ENCODE assay signal across 8 mouse cellular contexts in the genomic region with DNA sequence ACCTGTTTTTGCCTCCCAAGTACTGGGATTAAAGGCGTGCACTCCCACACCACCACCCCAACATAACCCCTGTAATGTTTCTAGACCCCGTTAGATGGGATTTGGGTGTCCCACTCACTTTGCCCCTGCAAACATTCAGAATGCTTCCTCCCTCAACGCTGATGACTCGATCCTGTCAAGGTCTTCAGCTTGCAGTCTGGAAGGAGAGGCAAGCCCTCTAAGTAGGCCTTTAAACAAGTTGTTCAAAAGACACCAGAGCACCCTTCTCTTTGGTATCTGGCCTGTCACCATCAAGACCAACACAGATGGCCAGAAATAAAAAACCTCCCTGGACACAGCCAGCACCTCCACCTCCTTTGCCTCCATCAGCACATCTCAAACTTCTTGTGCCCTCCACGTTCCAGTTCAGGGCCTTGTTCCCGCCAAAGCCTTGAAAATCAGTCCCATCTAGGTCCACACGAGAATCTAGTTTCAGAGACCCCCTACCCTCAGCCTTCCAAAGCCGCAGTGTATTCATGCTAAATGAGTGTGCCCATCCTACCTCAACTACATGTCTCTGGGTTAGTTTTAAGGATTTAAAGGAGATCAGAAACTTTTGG. TPM values are rescaled to one million over a fixed set of nuclear protein-coding genes. Genes with fewer than 3 reads are reported as not detected.
DNase-seq lines count a peak whose midpoint lies in the region; ATAC-seq and TF ChIP-seq lines count a peak whose summit lies in the region.

No protein-coding gene starts in this region.

- H3K4me3 ChIP-seq in lung, embryonic 15.5 days: peak overlapping the region; percentile 71
- no peak overlapping the region for H3K4me3 ChIP-seq in lung, adult 2 months (replicated peaks; ENCODE audit: extremely low read depth, low read depth, low read length)
- peak overlapping the region; percentile 67 for H3K4me3 ChIP-seq in forebrain, embryonic 12.5 days (replicated peaks)
- peak overlapping the region; percentile 61 for H3K4me3 ChIP-seq in intestine, postnatal 0 days (ENCODE audit: low read depth, low read length)
- H3K4me3 ChIP-seq in neural tube, embryonic 13.5 days: peak overlapping the region; percentile 55

- WGBS in lung, embryonic 15.5 days: 56% methylated on average over 8 of the region's 8 CpGs
- 59% methylated on average over 8 of the region's 8 CpGs for WGBS in lung, adult 2 months
- WGBS in forebrain, embryonic 12.5 days: 60% methylated on average over 8 of the region's 8 CpGs
- 53% methylated on average over 8 of the region's 8 CpGs for WGBS in intestine, postnatal 0 days
- WGBS in neural tube, embryonic 13.5 days: 62% methylated on average over 8 of the region's 8 CpGs

- no peak for ATAC-seq in lung, embryonic 15.5 days (ENCODE audit: borderline replicate concordance, extremely low read depth, low FRiP score, low TSS enrichment)
- no peak for ATAC-seq in forebrain, embryonic 12.5 days (ENCODE audit: low FRiP score)
- ATAC-seq in intestine, postnatal 0 days: no peak
- ATAC-seq in neural tube, embryonic 13.5 days (ENCODE audit: low read depth): no peak
- no peak for ATAC-seq in granulocyte monocyte progenitor cell, adult 5-6 weeks (replicated peaks; ENCODE audit: poor library complexity, severe bottlenecking)

- no peak for DNase-seq in lung, adult 2 months
- DNase-seq in right cerebral cortex, adult 18-20 months: no peak
- DNase-seq in thymus, postnatal 4 days: no peak

- H3K27me3 ChIP-seq in lung, embryonic 15.5 days: no peaks in the 10 kb centered on the region
- H3K27me3 ChIP-seq in forebrain, embryonic 12.5 days: no peaks in the 10 kb centered on the region
- H3K27me3 ChIP-seq in intestine, postnatal 0 days (replicated peaks; ENCODE audit: control insufficient read depth, insufficient read depth, low read length): no peaks in the 10 kb centered on the region
- no peaks in the 10 kb centered on the region; the same call in 1 of the 2 replicates for H3K27me3 ChIP-seq in neural tube, embryonic 13.5 days

- no peak for TF ChIP-seq CTCF in lung, adult 2 months (IDR thresholded peaks at IDR 0.05; ENCODE audit: insufficient read depth, low read length)
- TF ChIP-seq CTCF in intestine, postnatal 0 days (IDR thresholded peaks at IDR 0.05; ENCODE audit: low read depth): no peak

- peak overlapping the region; percentile 73 for H3K9ac ChIP-seq in lung, embryonic 15.5 days
- no peak overlapping the region; the same call in 1 of the 2 replicates for H3K9ac ChIP-seq in forebrain, embryonic 12.5 days
- H3K9ac ChIP-seq in intestine, postnatal 0 days (ENCODE audit: low read depth, low read length): peak overlapping the region; percentile 80; the same call in 1 of the 2 replicates
- no peak overlapping the region; the same call in 1 of the 2 replicates for H3K9ac ChIP-seq in neural tube, embryonic 13.5 days

- H3K27ac ChIP-seq in lung, embryonic 15.5 days: peak overlapping the region; percentile 91
- H3K27ac ChIP-seq in forebrain, embryonic 12.5 days: no peak overlapping the region
- H3K27ac ChIP-seq in intestine, postnatal 0 days (ENCODE audit: low read depth, low read length): peak overlapping the region; percentile 88; the same call in 1 of the 2 replicates
- no peak overlapping the region for H3K27ac ChIP-seq in neural tube, embryonic 13.5 days (replicated peaks)

- H3K9me3 ChIP-seq in lung, embryonic 15.5 days: no peaks in the 10 kb centered on the region
- no peaks in the 10 kb centered on the region for H3K9me3 ChIP-seq in forebrain, embryonic 12.5 days
- no peaks in the 10 kb centered on the region for H3K9me3 ChIP-seq in intestine, postnatal 0 days (ENCODE audit: control insufficient read depth)
- no peaks in the 10 kb centered on the region for H3K9me3 ChIP-seq in neural tube, embryonic 13.5 days

- peaks cover 45% of the 10 kb centered on the region for H3K4me1 ChIP-seq in lung, embryonic 15.5 days
- peaks cover 25% of the 10 kb centered on the region for H3K4me1 ChIP-seq in lung, adult 2 months (ENCODE audit: control insufficient read depth, insufficient read depth, low read length)
- peaks cover 7% of the 10 kb centered on the region for H3K4me1 ChIP-seq in forebrain, embryonic 12.5 days
- H3K4me1 ChIP-seq in intestine, postnatal 0 days (replicated peaks; ENCODE audit: control insufficient read depth, insufficient read depth, low read length): peaks cover 3% of the 10 kb centered on the region; the same call in 1 of the 2 replicates
- H3K4me1 ChIP-seq in neural tube, embryonic 13.5 days (replicated peaks): peaks cover 10% of the 10 kb centered on the region

- H3K4me2 ChIP-seq in lung, embryonic 15.5 days: peak overlapping the region; percentile 74
- peak overlapping the region; percentile 77 for H3K4me2 ChIP-seq in forebrain, embryonic 12.5 days
- peak overlapping the region; percentile 76 for H3K4me2 ChIP-seq in intestine, postnatal 0 days (replicated peaks; ENCODE audit: low read depth)
- H3K4me2 ChIP-seq in neural tube, embryonic 13.5 days: peak overlapping the region; percentile 62

- TF ChIP-seq POLR2A in lung, adult 2 months (IDR thresholded peaks at IDR 0.05; ENCODE audit: borderline replicate concordance, extremely low read depth, low read depth, low read length): no peak

- H3K36me3 ChIP-seq in lung, embryonic 15.5 days: peaks cover 4% of the 10 kb centered on the region; the same call in 1 of the 2 replicates
- H3K36me3 ChIP-seq in forebrain, embryonic 12.5 days (replicated peaks): 0 out of 2 replicates have a peak, but pooled peaks cover 5% of the 10 kb centered on the region
- H3K36me3 ChIP-seq in intestine, postnatal 0 days (ENCODE audit: control insufficient read depth, insufficient read depth): peaks cover 14% of the 10 kb centered on the region
- H3K36me3 ChIP-seq in neural tube, embryonic 13.5 days: peaks cover 13% of the 10 kb centered on the region

RNA-seq across cellular contexts. Expression of a gene that starts 0.6 kb away (rescaled TPM):
- 0.77 and 0.92 TPM in 2 replicates for polyA plus RNA-seq in lung, embryonic 15.5 days (2015; fragmentation: Nextera tagmentation; extraction: Ambion mirVana)
- 132 and 133 TPM in 2 replicates for polyA plus RNA-seq in lung, adult 2 months (2012; rRNA removed)
- polyA plus RNA-seq in forebrain, embryonic 12.5 days (2016; fragmentation: Nextera tagmentation; extraction: Ambion mirVana): 0.36 and 0.38 TPM in 2 replicates
- 1.8 and 2.3 TPM in 2 replicates for polyA plus RNA-seq in intestine, postnatal 0 days (2015; fragmentation: Nextera tagmentation; extraction: Ambion mirVana)
- 0.26 and 0.57 TPM in 2 replicates for polyA plus RNA-seq in neural tube, embryonic 13.5 days (2015; fragmentation: Nextera tagmentation; extraction: Ambion mirVana)
- 2.6 and 4.1 TPM in 2 replicates for total RNA-seq in granulocyte monocyte progenitor cell, adult 5-6 weeks (2014; fragmentation: Nextera tagmentation)
- total RNA-seq in granulocyte monocyte progenitor cell, adult 5-6 weeks (2017): 3.6 and 4.4 TPM in 2 replicates

RNA-seq across cellular contexts. Expression of a gene that starts 29.1 kb away (rescaled TPM):
- 66.7 and 76.1 TPM in 2 replicates for polyA plus RNA-seq in lung, embryonic 15.5 days (2015; fragmentation: Nextera tagmentation; extraction: Ambion mirVana)
- 399 and 593 TPM in 2 replicates for polyA plus RNA-seq in lung, adult 2 months (2012; rRNA removed)
- polyA plus RNA-seq in forebrain, embryonic 12.5 days (2016; fragmentation: Nextera tagmentation; extraction: Ambion mirVana): 86.6 and 89.0 TPM in 2 replicates
- 177 and 201 TPM in 2 replicates for polyA plus RNA-seq in intestine, postnatal 0 days (2015; fragmentation: Nextera tagmentation; extraction: Ambion mirVana)
- polyA plus RNA-seq in neural tube, embryonic 13.5 days (2015; fragmentation: Nextera tagmentation; extraction: Ambion mirVana): 85.5 and 101 TPM in 2 replicates
- total RNA-seq in granulocyte monocyte progenitor cell, adult 5-6 weeks (2014; fragmentation: Nextera tagmentation): 20.4 and 20.6 TPM in 2 replicates
- total RNA-seq in granulocyte monocyte progenitor cell, adult 5-6 weeks (2017): 16.2 and 21.6 TPM in 2 replicates

RNA-seq across cellular contexts. Expression of a gene that starts 29.2 kb away (rescaled TPM):
- polyA plus RNA-seq in lung, embryonic 15.5 days (2015; fragmentation: Nextera tagmentation; extraction: Ambion mirVana): 82.6 and 85.7 TPM in 2 replicates
- 52.1 and 56.2 TPM in 2 replicates for polyA plus RNA-seq in lung, adult 2 months (2012; rRNA removed)
- 97.1 and 107 TPM in 2 replicates for polyA plus RNA-seq in forebrain, embryonic 12.5 days (2016; fragmentation: Nextera tagmentation; extraction: Ambion mirVana)
- 17.1 and 19.6 TPM in 2 replicates for polyA plus RNA-seq in intestine, postnatal 0 days (2015; fragmentation: Nextera tagmentation; extraction: Ambion mirVana)
- polyA plus RNA-seq in neural tube, embryonic 13.5 days (2015; fragmentation: Nextera tagmentation; extraction: Ambion mirVana): 71.5 and 73.9 TPM in 2 replicates
- 37.7 and 54.2 TPM in 2 replicates for total RNA-seq in granulocyte monocyte progenitor cell, adult 5-6 weeks (2014; fragmentation: Nextera tagmentation)
- 30.5 and 33.4 TPM in 2 replicates for total RNA-seq in granulocyte monocyte progenitor cell, adult 5-6 weeks (2017)

RNA-seq across cellular contexts. Expression of a gene that starts 35.3 kb away (rescaled TPM):
- 19.2 and 22.9 TPM in 2 replicates for polyA plus RNA-seq in lung, embryonic 15.5 days (2015; fragmentation: Nextera tagmentation; extraction: Ambion mirVana)
- polyA plus RNA-seq in lung, adult 2 months (2012; rRNA removed): 303 and 441 TPM in 2 replicates
- polyA plus RNA-seq in forebrain, embryonic 12.5 days (2016; fragmentation: Nextera tagmentation; extraction: Ambion mirVana): 14.4 and 15.1 TPM in 2 replicates
- 4.1 and 4.3 TPM in 2 replicates for polyA plus RNA-seq in intestine, postnatal 0 days (2015; fragmentation: Nextera tagmentation; extraction: Ambion mirVana)
- polyA plus RNA-seq in neural tube, embryonic 13.5 days (2015; fragmentation: Nextera tagmentation; extraction: Ambion mirVana): 13.5 and 17.0 TPM in 2 replicates
- 50.7 and 54.7 TPM in 2 replicates for total RNA-seq in granulocyte monocyte progenitor cell, adult 5-6 weeks (2014; fragmentation: Nextera tagmentation)
- 26.1 and 30.6 TPM in 2 replicates for total RNA-seq in granulocyte monocyte progenitor cell, adult 5-6 weeks (2017)

RNA-seq across cellular contexts. Expression of a gene that starts 57.9 kb away (rescaled TPM):
- 133 and 136 TPM in 2 replicates for polyA plus RNA-seq in lung, embryonic 15.5 days (2015; fragmentation: Nextera tagmentation; extraction: Ambion mirVana)
- 136 and 194 TPM in 2 replicates for polyA plus RNA-seq in lung, adult 2 months (2012; rRNA removed)
- 204 and 221 TPM in 2 replicates for polyA plus RNA-seq in forebrain, embryonic 12.5 days (2016; fragmentation: Nextera tagmentation; extraction: Ambion mirVana)
- 51.9 and 55.3 TPM in 2 replicates for polyA plus RNA-seq in intestine, postnatal 0 days (2015; fragmentation: Nextera tagmentation; extraction: Ambion mirVana)
- polyA plus RNA-seq in neural tube, embryonic 13.5 days (2015; fragmentation: Nextera tagmentation; extraction: Ambion mirVana): 107 and 119 TPM in 2 replicates
- 286 and 301 TPM in 2 replicates for total RNA-seq in granulocyte monocyte progenitor cell, adult 5-6 weeks (2014; fragmentation: Nextera tagmentation)
- total RNA-seq in granulocyte monocyte progenitor cell, adult 5-6 weeks (2017): 187 and 209 TPM in 2 replicates

Comparison
In these comparisons a context has a peak if more than half of its experiments do, and no peak if none do; other contexts are left out.
1. RNA of a gene that starts 0.6 kb away (polyA plus RNA-seq): 132 to 133 TPM in lung, adult 2 months; 1.8 to 2.3 TPM in intestine, postnatal 0 days, 0.77 to 0.92 TPM in lung, embryonic 15.5 days, 0.26 to 0.57 TPM in neural tube, embryonic 13.5 days and 0.36 to 0.38 TPM in forebrain, embryonic 12.5 days; every median in the first group is over 10 times any median in the second.
2. H3K27ac ChIP-seq: peak in lung, embryonic 15.5 days (single experiment) and intestine, postnatal 0 days (single experiment); none in forebrain, embryonic 12.5 days (single experiment) and neural tube, embryonic 13.5 days (single experiment).
3. H3K9ac ChIP-seq: peak in lung, embryonic 15.5 days (single experiment) and intestine, postnatal 0 days (single experiment); none in forebrain, embryonic 12.5 days (single experiment) and neural tube, embryonic 13.5 days (single experiment).
4. Peak in every context shown above with its lines, with median percentiles within 50 percentile points of each other: H3K4me2 ChIP-seq.